In the genomic region with DNA sequence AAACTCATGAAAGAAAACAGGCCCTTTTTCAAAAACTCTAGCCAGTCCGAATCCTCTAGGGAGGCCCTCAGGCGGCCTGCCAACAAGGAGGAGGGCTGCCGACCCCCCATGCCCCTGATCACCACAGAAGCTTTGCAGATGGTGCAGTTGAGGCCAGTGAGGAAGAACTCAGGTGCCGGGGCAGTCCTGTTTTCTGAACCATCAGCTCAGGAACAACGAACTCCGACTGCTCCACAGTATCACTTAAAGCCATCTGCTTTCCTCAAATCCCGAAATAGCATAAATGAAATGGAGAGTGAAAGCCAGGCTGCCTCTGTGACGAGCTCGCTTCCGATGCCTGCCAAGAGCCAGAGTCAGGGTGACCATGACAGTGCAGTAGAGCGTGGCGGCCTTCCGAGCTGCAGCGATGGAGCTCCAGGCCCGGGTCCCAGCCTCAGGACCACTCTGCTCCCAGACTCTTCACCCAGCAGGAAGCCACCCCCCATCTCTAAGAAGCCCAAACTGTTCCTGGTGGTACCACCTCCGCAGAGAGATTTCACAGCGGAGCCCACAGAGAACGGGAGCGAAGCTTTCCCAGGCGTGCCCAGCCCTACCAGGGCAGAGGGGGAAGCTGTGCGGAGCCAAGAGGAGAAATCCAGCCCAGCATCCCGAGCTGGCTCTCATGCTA, we compare ENCODE assay signal across 9 mouse cellular contexts. TPM values are rescaled to one million over a fixed set of nuclear protein-coding genes. Genes with fewer than 3 reads are reported as not detected.
DNase-seq lines count a peak whose midpoint lies in the region; ATAC-seq lines count a peak whose summit lies in the region.
"Had no signal": no experiment of that assay in that cellular context is flagged by ENCODE, and none has a peak within 500 bp of the region (broad histone marks: within the 10 kb centered on the region; RNA-seq: fewer than 3 reads in every experiment).

No protein-coding gene starts in this region.

- H3K27me3 ChIP-seq in forebrain, embryonic 16.5 days (replicated peaks; ENCODE audit: control insufficient read depth, insufficient read depth, low read length), result no peaks in the 10 kb centered on the region
- no peaks in the 10 kb centered on the region for H3K27me3 ChIP-seq in hindbrain, embryonic 12.5 days
- H3K27me3 ChIP-seq: liver, embryonic 15.5 days had no signal

- peaks cover 5% of the 10 kb centered on the region; the same call in 1 of the 2 replicates for H3K36me3 ChIP-seq in forebrain, embryonic 16.5 days (ENCODE audit: control insufficient read depth, insufficient read depth)
- H3K36me3 ChIP-seq in hindbrain, embryonic 12.5 days, result peaks cover 31% of the 10 kb centered on the region
- H3K36me3 ChIP-seq: liver, embryonic 15.5 days had no signal

- peak; percentile 52 for DNase-seq in layer of hippocampus, adult 11-12 months (ENCODE audit: low spot score)
- DNase-seq in layer of hippocampus, adult 9-10 months (ENCODE audit: low spot score), result no peak
- peak; percentile 40 to 45 for DNase-seq in left cerebral cortex, postnatal 10 days (ENCODE audit: extremely low spot score in 1 of 2, low spot score in 2 of 2)
- peak; percentile 53 for DNase-seq in skeletal muscle tissue, adult 2 months (ENCODE audit: low read depth, low spot score)
- no peak for DNase-seq in adrenal gland, adult 8-10 months
- no peak for DNase-seq in MN1 (ENCODE audit: low spot score)

- H3K27ac ChIP-seq in forebrain, embryonic 16.5 days (ENCODE audit: low read length), result peak overlapping the region; percentile 71
- peak overlapping the region; percentile 52; the same call in 1 of the 2 replicates for H3K27ac ChIP-seq in hindbrain, embryonic 12.5 days
- H3K27ac ChIP-seq: liver, embryonic 15.5 days had no signal

- H3K4me1 ChIP-seq in forebrain, embryonic 16.5 days (replicated peaks; ENCODE audit: control insufficient read depth, insufficient read depth, low read length), result peaks cover 41% of the 10 kb centered on the region
- H3K4me1 ChIP-seq in hindbrain, embryonic 12.5 days, result peaks cover 22% of the 10 kb centered on the region
- H3K4me1 ChIP-seq: liver, embryonic 15.5 days had no signal

- ATAC-seq in forebrain, embryonic 16.5 days, result peak; percentile 26; the same call in 1 of the 2 replicates
- peak; percentile 36; the same call in 1 of the 2 replicates for ATAC-seq in hindbrain, embryonic 12.5 days (ENCODE audit: low FRiP score)

- intact Hi-C loops in left cerebral cortex, postnatal 10 days (cut with DNase I), result loop anchor here (5.0 kb wide), 1 partner anchor 284 kb away; no protein-coding TSS in a partner anchor

- H3K9ac ChIP-seq in forebrain, embryonic 16.5 days (replicated peaks; ENCODE audit: low read depth, low read length), result peak overlapping the region; percentile 11; the same call in 1 of the 2 replicates
- no peak overlapping the region for H3K9ac ChIP-seq in hindbrain, embryonic 12.5 days
- H3K9ac ChIP-seq: liver, embryonic 15.5 days had no signal

- no peak overlapping the region for H3K4me2 ChIP-seq in forebrain, embryonic 16.5 days (ENCODE audit: low read length)
- H3K4me2 ChIP-seq in hindbrain, embryonic 12.5 days (replicated peaks), result no peak overlapping the region
- H3K4me2 ChIP-seq: liver, embryonic 15.5 days had no signal

- WGBS in forebrain, embryonic 16.5 days, result 59% methylated on average over 22 of the region's 22 CpGs
- 70% methylated on average over 22 of the region's 22 CpGs for WGBS in hindbrain, embryonic 12.5 days

- no peaks in the 10 kb centered on the region for H3K9me3 ChIP-seq in forebrain, embryonic 16.5 days (ENCODE audit: control insufficient read depth, low read length)
- H3K9me3 ChIP-seq in hindbrain, embryonic 12.5 days (replicated peaks), result no peaks in the 10 kb centered on the region
- H3K9me3 ChIP-seq: liver, embryonic 15.5 days had no signal

- no peak overlapping the region for H3K4me3 ChIP-seq in forebrain, embryonic 16.5 days (replicated peaks; ENCODE audit: low read length)
- H3K4me3 ChIP-seq in hindbrain, embryonic 12.5 days, result no peak overlapping the region
- H3K4me3 ChIP-seq: liver, embryonic 15.5 days had no signal

RNA-seq across cellular contexts. Expression of a gene that starts 19.6 kb away (rescaled TPM):
- 5.9 TPM in 2 replicates for polyA plus RNA-seq in forebrain, embryonic 16.5 days (2015; fragmentation: Nextera tagmentation; extraction: Ambion mirVana)
- 15.4 and 15.5 TPM in 2 replicates for polyA plus RNA-seq in hindbrain, embryonic 12.5 days (2016; fragmentation: Nextera tagmentation; extraction: Ambion mirVana)
- total RNA-seq in left cerebral cortex, postnatal 10 days (2021), result 1 to 10 TPM; 3.3 to 5.4 TPM
- total RNA-seq in adrenal gland, adult 8-10 months (2022), result 1 to 10 TPM; 3.6 to 7.0 (median 5.8) TPM

Comparison
In these comparisons a context has a peak if more than half of its experiments do, and no peak if none do; other contexts are left out.
1. DNase-seq: peak in layer of hippocampus, adult 11-12 months (single experiment), left cerebral cortex, postnatal 10 days (2 of 2) and skeletal muscle tissue, adult 2 months (single experiment); none in layer of hippocampus, adult 9-10 months (single experiment), adrenal gland, adult 8-10 months (single experiment) and MN1 (single experiment).